Mouse (Mus musculus): Measurements from ENCODE around the gene Uspl1.
A peak's percentile ranks its signal among the peaks of the same experiment; 100 is the strongest.

Uspl1 gene

GRCm38 (mm10) chr5:149209328-149209727, 25.2 kb downstream of the Uspl1 start:
- peak; percentile 71 for DNase-seq (ENCODE audit: low read depth, low spot score)

DNA sequence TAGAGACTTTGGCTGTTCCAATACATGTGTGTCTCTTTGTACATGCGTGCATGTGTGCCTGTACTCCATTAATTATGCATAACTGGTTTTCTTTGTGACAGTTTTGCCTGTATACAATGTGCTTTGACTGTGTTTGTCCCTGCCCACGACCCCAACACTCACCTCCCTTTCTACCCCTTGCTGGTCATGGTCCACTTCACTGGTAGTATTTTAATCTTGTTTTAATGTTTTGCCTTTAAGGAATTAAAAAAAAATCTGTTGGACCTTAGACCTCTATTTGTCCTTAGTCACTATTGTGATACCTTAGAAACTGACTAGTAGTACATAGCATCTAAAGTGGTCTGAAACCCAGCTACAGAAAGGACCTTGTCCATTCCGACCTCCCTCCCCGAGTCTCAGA, 26.9 kb downstream of the Uspl1 start:
- DNase-seq (ENCODE audit: low read depth, low spot score) = no peak

GRCm38 (mm10) chr5:149212806-149213205, 28.7 kb downstream of the Uspl1 start:
- DNase-seq (ENCODE audit: low read depth, low spot score) = no peak

DNA sequence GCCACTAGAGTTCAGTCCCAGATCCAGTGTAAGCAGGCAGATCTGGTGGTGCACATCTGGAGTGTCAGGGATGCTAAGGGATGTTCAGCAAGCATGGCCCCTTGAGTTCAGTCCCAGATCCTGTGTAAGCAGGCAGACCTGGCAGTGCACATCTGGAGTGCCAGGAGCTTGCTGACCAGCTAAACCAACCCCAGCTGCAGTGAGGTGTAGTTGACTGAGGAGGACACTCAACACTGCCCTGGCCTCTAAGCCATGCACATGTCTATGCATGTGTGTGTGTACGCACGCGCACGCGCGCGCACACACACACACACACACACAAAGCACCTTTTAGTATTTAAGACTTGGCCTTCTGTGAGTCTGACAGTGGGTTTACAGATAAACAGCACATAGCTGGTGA, 31.4 kb downstream of the Uspl1 start:
- DNase-seq (ENCODE audit: low read depth, low spot score) = no peak

- DNase-seq (ENCODE audit: low read depth, low spot score) = no peak
Measured at GRCm38 (mm10) chr5:149217524-149218357, 33.6 kb downstream of the Uspl1 start.

DNA sequence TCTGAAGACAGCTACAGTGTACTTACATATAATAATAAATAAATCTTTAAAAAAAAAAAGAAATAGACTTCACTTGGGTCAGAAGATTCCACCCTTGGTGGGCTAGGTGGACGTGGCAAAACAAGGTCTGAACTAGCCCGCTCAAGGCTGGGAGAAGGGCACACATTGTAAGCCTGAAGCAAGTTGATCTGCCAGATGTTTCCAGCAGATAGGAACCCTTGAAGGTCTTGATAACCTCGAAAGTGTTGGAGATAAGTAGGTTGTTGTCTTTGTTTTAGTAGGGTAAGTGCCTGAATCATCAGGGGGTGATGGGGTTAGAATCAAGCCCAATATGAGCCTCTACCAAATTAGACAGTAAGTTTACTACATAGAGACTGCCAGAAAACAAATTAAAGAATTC, 35.3 kb downstream of the Uspl1 start:
- DNase-seq (ENCODE audit: low read depth, low spot score) = no peak

DNA sequence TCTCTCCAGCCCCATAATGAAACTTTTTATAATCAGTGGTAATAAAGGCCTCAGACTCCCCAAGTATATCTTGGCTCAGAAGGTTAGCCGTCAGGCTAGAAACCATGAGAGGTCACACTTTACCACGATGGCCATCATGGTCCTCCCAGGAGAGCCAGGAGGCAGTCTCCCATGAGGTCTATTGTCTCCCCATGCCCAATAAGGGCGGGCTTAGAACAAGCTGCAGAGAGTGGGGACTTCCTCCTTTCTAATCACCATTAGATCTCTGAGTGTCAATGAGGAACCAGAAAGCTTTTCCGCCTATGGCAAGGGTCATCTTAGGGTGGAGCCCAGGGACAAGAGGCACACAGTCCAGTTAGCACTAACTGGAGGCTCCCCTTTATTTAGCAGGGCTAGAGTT, 37.2 kb downstream of the Uspl1 start:
- DNase-seq (ENCODE audit: low read depth, low spot score) = no peak

GRCm38 (mm10) chr5:149224666-149225065, 40.5 kb downstream of the Uspl1 start:
- DNase-seq (ENCODE audit: low read depth, low spot score) = no peak

DNA sequence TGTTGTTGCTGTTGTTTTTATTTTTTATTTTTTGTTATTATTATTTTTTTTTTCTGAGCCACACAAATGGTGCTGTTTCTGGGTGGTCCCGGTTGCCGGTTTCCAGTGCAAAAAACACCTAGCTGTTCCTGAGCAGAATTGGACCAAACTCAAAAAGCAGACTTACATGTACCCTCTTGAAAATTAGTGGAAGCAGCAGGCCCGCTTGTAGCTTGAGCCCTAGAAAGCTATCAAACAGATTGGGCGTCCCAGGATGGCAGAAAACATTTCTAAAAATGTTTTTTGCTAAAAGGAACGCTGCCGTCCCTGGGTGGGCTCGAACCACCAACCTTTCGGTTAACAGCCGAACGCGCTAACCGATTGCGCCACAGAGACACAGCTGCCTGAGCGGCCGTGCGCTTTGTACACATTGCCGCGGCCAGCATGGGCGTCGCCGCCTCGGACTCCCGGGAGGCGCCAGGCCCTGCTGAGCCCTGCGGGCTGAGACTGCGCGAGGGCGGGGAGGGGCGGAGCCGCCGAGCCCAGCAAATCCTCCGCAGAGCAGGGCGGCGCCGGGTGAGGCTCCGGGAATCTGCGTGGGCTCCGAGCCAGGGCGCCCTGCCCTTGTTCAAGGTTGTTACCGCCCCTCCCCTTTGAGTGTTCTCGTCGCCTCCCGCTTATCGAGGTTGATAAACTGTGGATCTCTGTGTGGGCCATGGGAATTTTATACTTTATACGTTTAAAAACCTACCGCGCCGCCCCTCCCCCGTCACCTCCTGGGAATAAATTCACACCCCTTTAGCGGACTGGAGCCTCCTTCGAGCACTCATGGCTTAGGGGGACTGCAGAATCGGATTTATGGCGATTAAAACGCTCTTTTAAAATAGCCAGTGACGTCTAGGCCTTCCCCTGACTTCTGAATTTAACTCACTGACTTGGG, 44.8 kb downstream of the Uspl1 start:
- DNase-seq (ENCODE audit: low read depth, low spot score) = peak; percentile 96

- DNase-seq (ENCODE audit: low read depth, low spot score) = no peak
Measured at GRCm38 (mm10) chr5:149229619-149230339, 45.6 kb downstream of the Uspl1 start.

DNA sequence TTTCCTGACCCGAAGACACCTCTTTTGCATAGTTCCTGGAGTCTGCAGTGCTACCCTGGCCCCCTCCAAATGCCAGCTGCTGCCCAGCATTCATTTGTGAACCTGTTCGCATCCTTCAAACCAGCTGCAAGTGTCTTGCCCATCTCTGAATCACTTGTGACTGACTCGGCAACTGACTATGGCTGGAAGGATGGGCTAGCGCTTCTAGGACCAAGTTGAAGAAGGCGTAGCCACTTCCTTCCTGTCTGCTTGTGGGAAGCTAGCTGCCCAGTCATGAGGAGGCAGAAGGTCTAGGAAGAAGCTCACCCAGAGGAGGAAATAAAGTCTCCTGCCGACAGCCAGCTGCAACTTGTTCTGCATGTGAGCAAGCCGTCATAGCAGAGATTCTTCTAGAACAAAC, 50.9 kb downstream of the Uspl1 start:
- no peak for DNase-seq (ENCODE audit: low read depth, low spot score)

GRCm38 (mm10) chr5:149237221-149237950, 53.2 kb downstream of the Uspl1 start:
- DNase-seq (ENCODE audit: low read depth, low spot score) = no peak

GRCm38 (mm10) chr5:149242467-149242866, 58.3 kb downstream of the Uspl1 start:
- no peak for DNase-seq (ENCODE audit: low read depth, low spot score)

GRCm38 (mm10) chr5:149243053-149243452, 58.9 kb downstream of the Uspl1 start:
- no peak for DNase-seq (ENCODE audit: low read depth, low spot score)

DNA sequence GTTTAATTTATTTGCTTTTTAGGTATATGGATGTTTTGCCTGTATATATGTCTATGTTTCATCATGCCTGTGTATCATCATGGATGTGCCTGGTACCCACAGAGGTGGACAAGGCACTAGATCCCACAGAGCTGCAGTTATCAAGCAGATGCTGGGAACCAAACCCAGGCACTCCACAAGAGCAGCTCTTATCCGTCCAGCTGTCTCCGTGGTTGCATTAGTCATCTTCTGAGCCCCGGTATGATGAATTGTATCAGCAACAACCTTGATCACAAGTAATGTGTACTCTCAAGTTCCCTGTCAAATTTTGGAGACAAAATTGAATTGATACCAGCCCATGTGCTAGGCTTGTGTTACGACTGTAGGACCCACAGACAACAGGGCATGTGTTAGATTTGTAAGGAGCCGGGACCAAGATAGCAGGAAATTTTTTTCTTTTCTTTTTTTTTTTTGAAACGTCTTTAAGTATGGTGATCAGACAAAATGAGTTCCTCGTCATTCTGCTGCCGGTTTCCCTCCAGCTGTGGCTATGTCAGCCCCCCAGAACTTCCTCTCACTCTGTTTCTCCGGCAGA, 61.3 kb downstream of the Uspl1 start:
- DNase-seq (ENCODE audit: low read depth, low spot score) = no peak

DNA sequence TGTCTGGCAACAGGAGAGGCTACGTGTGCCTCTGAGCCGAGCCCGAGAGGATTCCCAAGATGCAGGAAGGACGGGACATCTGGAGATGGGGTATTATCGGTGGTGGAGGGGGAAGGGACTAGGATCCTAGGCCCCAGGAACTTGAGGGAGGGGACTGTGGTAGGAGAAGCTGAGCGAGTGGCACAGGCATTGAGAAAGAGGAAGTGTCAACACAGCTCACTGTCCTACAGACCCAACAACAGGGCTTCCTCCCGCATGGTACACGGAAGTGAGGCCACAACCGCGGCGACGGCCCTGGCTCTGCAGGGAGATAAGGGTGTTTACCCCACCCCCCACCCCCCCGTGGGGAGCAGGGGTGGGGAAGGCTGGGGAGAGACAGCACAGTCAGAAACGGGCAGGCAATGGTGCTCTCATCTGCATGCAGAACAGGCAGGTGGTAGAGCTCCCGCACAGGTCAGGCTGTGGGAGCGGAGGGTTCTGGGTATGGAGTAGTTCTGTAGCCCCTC, 61.9 kb downstream of the Uspl1 start:
- peak; percentile 32 for DNase-seq (ENCODE audit: low read depth, low spot score)

GRCm38 (mm10) chr5:149247047-149247904, 63.1 kb downstream of the Uspl1 start:
- DNase-seq (ENCODE audit: low read depth, low spot score) = no peak

DNA sequence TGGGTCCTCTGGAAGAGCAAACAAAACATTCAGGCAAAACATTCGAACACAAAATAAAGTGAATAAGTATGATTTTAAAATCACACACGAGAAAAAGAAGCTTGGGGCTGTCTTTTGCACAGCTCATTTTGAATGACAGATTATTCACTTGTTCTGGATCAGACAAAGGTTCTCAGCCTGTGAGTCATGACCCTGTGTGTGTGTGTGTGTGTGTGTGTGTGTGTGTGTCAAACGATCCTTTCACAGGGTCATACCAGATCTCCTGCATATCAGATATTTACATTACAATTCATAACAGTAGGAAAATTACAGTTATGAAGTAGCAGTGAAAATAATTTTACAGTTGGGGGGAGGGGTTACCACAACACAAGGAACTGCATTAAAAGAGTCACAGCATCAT, 68.2 kb downstream of the Uspl1 start:
- DNase-seq (ENCODE audit: low read depth, low spot score) = no peak

DNA sequence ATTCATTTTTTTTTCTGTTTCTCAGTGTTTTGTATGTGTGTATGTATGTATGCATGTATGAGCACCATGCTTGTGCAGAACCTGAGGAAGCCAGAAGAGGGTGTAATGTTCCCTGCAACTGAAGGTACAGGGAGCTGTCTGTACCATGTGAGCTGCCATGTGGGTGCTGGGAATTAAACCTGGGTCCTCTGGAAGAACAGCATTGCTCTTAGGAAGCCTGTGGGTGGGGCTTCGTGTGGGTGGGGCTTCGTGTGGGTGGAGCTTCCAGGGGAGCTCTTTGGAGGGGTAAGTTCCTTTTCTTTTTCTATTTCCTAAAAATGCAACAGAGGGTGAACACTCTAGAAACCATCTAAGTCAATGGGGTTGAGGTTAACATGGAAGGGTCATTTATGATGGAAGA, 69.3 kb downstream of the Uspl1 start:
- DNase-seq (ENCODE audit: low read depth, low spot score) = no peak

GRCm38 (mm10) chr5:149255522-149255921, 71.4 kb downstream of the Uspl1 start:
- DNase-seq (ENCODE audit: low read depth, low spot score) = no peak

Data from mesoderm, embryonic 11.5 days (tissue).